ENCODE assay signal across 24 mouse cellular contexts in the genomic region with DNA sequence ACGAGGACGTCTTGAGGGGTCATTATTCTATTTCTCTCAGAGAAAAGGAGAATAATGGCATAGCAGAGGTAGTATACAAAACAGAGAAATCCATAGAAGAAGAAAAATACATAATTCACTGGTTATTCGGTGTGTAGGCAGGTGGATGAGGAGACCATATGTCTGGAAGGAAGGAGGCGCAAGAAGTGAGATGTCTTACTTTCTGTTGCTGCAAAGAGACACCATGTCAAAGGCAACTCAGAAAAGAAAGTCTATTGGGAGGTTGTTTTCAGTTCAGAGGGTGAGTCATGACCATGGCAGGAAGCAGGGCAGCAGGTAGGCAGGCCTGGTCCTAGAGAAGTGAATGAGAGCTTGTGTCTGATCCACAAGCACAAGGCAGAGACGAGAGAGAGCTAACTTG. TPM values are rescaled to one million over a fixed set of nuclear protein-coding genes. Genes with fewer than 3 reads are reported as not detected.
A peak's percentile ranks its signal among the peaks of the same experiment; 100 is the strongest.
DNase-seq lines count a peak whose midpoint lies in the region; ATAC-seq and TF ChIP-seq lines count a peak whose summit lies in the region.
"Had no signal": no experiment of that assay in that cellular context is flagged by ENCODE, and none has a peak within 500 bp of the region (broad histone marks: within the 10 kb centered on the region; RNA-seq: fewer than 3 reads in every experiment).

No protein-coding gene starts in this region.

- H3K27ac ChIP-seq in left cerebral cortex, adult 2 months, result peak overlapping the region; percentile 42
- H3K27ac ChIP-seq: embryonic facial prominence, embryonic 13.5 days; embryonic facial prominence, embryonic 15.5 days; forebrain, embryonic 10.5 days; forebrain, embryonic 12.5 days had no signal

- intact Hi-C loops in left cerebral cortex, adult 2 months (cut with DNase I), result loop anchor here (10.0 kb wide), 1 partner anchor 986 kb away; no protein-coding TSS in a partner anchor
- intact Hi-C loops in left cerebral cortex, postnatal 4 days (cut with DNase I), result no loop called here

- peak; percentile 69 for ATAC-seq in frontal cortex, adult (ENCODE audit: low TSS enrichment)
- ATAC-seq: forebrain, embryonic 14.5 days; forebrain, embryonic 16.5 days had no signal

- no peak for TF ChIP-seq CTCF in left cerebral cortex, adult 2 months (IDR thresholded peaks at IDR 0.05)

- DNase-seq in frontal cortex, postnatal 14 days (ENCODE audit: low spot score in 2 of 2), result no peak
- DNase-seq in left cerebral cortex, adult 2 months (ENCODE audit: extremely low spot score in 1 of 2, low spot score in 2 of 2), result no peak
- DNase-seq in left cerebral cortex, postnatal 4 days, result no peak
- peak; percentile 19 for DNase-seq in 416B (ENCODE audit: low read depth)
- peak; percentile 50 for DNase-seq in telencephalon, adult 2 months (ENCODE audit: low read depth, low spot score)
- DNase-seq in thymus, postnatal 4 days, result no peak
- DNase-seq: adrenal gland, adult 8-10 months; adrenal gland, postnatal 14 days; adrenal gland, postnatal 36 days; cerebellum, adult 11 months; cerebellum, adult 18-20 months; cerebellum, adult 8-10 months; cerebellum, adult 9-11 months; cerebellum, postnatal 14 days; cerebellum, postnatal 36 days; embryo, embryonic 11 days had no signal

- no peak overlapping the region for H3K4me3 ChIP-seq in left cerebral cortex, adult 2 months
- H3K4me3 ChIP-seq: embryonic facial prominence, embryonic 13.5 days; embryonic facial prominence, embryonic 15.5 days; erythroblast, embryonic 14.5 days; forebrain, embryonic 10.5 days; forebrain, embryonic 12.5 days had no signal

RNA-seq across cellular contexts. Expression of a gene that starts 26.2 kb away (rescaled TPM):
- 10 to 100 TPM; 39.8 to 41.4 TPM for total RNA-seq in left cerebral cortex, adult 2 months (2021)
- total RNA-seq in left cerebral cortex, postnatal 4 days (2021), result 10 to 100 TPM; 41.1 to 42.8 TPM

Comparison
In these comparisons a context has a peak if more than half of its experiments do, and no peak if none do; other contexts are left out.
1. DNase-seq: peak in 416B (single experiment) and telencephalon, adult 2 months (single experiment); none in frontal cortex, postnatal 14 days (0 of 2), left cerebral cortex, adult 2 months (0 of 2), left cerebral cortex, postnatal 4 days (single experiment) and thymus, postnatal 4 days (single experiment).